Mouse (Mus musculus) frontal cortex, adult 2 months (tissue): ENCODE data around the gene Ndufa10. TPM values are rescaled to one million over a fixed set of nuclear protein-coding genes. Genes with fewer than 3 reads are reported as not detected.
A peak's percentile ranks its signal among the peaks of the same experiment; 100 is the strongest.

Experiments
- DNase-seq, 2 experiments: peaks; one replicate each; pipeline ENCODE4 v3.0.0; 2022; ENCODE audit warnings: low spot score in 1 of 2; ENCODE audit errors: extremely low spot score in 1 of 2
- polyA plus RNA-seq: library from polyadenylated mRNA; depleted of rRNA; stranded (reverse); fragments of >200 nt; gene quantifications from 2 replicates; pipeline ENCODE4 v1.2.3, GENCODE M21; 2012; rRNA removed

The Ndufa10 gene
- polyA plus RNA-seq, 1 experiment: 182 TPM

DNA sequence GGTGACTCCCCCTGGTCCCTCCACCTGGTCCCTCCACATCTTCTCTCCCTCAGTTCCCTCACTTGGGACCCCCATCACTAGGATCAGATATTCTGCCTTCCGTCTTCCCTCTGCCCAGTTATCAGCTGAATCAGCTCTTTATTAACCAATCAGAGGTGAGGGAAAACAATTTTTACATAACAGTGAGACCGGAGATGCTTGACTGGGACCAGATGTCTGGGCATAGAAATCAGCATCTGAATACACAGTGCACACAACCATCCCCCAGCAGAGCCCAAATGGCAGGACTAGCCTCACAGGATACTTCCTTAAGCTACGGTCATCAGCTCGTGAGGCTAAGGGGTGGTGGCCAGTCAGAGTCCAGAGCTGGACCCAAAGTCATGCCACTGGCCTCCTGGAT, 41.6 kb downstream of the Ndufa10 start:
- DNase-seq: no peak

- DNase-seq: no peak
Observed at GRCm38 (mm10) chr1:92431420-92431819, 42.2 kb downstream of the Ndufa10 start.

DNA sequence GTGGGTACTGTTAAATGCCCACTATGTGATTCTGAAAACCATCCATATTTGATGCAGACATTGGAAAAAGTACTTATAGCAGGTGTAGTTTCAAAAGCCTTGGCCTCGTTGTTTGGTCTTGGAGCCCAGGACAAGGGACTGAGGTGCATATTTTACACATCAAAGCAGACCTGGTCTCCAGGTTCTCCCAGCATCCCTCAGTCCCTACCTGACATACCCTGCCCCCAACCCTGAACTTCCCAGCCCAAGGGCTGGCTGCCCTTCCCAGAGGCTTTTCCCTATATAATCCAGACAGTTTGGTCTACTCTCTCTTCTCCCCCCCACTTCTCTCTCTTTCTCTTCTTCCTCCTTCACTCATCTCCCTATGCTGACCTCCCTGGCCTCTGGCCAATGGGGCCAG, 42.7 kb downstream of the Ndufa10 start:
- DNase-seq: no peak

- no peak for DNase-seq
Observed at GRCm38 (mm10) chr1:92424714-92425113, 48.9 kb downstream of the Ndufa10 start.

- DNase-seq: no peak
Observed at GRCm38 (mm10) chr1:92405131-92405530, 68.5 kb downstream of the Ndufa10 start.

DNA sequence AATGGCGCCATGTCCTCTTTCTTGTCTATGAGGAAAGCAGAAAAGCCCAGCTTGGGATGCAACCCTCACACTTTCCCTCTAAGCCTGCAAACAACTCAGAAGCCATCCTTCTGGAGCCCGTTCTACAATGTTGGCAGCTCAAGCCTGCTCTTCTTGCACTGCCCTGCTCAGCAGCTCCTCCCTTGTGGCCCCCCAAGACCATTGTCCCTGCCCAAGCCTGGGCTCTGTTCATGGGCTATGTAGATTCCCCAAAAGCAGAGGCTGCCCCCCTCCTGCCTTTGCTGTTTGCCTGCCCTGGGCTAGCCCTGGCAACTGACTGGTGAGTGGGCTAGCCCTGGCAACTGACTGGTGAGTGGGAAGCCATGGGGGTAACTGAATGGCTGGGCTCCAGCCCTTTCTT, 73.1 kb downstream of the Ndufa10 start:
- DNase-seq: no peak

DNA sequence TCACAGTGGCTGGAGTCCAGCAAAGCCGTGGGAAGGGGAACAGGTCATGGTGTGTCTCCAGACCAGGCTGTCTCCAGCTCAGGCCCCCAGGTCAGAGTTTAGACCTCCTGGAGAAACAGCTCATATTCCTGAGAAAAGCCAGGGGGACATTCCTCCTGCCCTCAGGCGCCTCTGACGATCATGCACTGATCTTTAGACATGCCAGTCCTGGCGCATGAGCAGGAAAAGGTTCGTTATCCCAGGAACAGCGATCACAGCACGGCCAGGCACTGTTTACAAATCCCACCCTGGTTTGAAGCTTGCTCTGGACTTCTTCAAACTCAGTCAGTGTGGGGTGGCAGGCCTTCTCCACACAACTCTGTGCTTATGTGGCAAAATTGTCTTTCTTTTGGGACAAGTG, 75.1 kb downstream of the Ndufa10 start:
- no peak for DNase-seq

DNA sequence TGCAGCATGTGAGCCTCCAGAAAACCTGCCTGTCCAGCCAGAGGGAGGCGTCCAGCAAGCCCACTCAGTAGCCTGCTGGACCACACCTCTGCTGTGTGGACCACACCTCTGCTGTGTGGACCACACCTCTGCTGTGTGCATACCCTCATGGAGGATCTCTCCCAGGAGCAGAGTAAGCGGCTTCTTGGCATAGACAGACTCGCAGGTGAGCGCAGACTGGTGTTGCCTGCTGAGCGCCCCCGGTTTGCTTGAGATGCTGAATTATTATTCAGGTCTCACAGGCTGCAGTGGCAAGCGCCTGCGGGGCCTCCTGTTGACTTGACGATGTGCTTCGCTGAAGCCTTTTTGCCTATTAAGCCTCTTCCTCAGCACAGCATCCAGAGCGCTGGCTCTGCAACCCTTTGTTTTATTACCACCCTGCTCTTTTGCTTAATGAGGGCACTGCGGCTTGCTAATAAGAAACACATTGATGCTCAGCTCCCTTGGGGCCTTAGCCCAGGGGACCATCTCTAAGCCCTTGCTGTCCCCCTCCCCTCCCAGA, 76.1 kb downstream of the Ndufa10 start:
- DNase-seq: no peak

GRCm38 (mm10) chr1:92394279-92394678, 79.4 kb downstream of the Ndufa10 start:
- DNase-seq: no peak

GRCm38 (mm10) chr1:92393166-92393565, 80.5 kb downstream of the Ndufa10 start:
- peak; percentile 39 to 59 for DNase-seq

Other genes starting within 250 kb of the Ndufa10 start
- gene Olfr1416, start 11.3 kb upstream of the Ndufa10 start, polyA plus RNA-seq: not detected in 2 replicates
- gene Olfr1415, start 22.2 kb upstream of the Ndufa10 start, polyA plus RNA-seq: not detected in 2 replicates
- gene Olfr1414, start 44.8 kb upstream of the Ndufa10 start, polyA plus RNA-seq: not detected in 2 replicates
- not detected in 2 replicates for gene Olfr1413, start 97.5 kb upstream of the Ndufa10 start, polyA plus RNA-seq
- not detected in 2 replicates for gene Olfr1412, start 111.9 kb upstream of the Ndufa10 start, polyA plus RNA-seq
- not detected in 2 replicates for gene Olfr1411, start 120.6 kb upstream of the Ndufa10 start, polyA plus RNA-seq
- gene Olfr1410, start 131.9 kb upstream of the Ndufa10 start, polyA plus RNA-seq: not detected in 2 replicates
- 0.06 and 0.10 TPM in 2 replicates for gene Olfr12, start 143.9 kb upstream of the Ndufa10 start, polyA plus RNA-seq
- 329 and 454 TPM in 2 replicates for gene Cops9, start 168.1 kb upstream of the Ndufa10 start, polyA plus RNA-seq
- gene Otos, start 175.0 kb upstream of the Ndufa10 start, polyA plus RNA-seq: 0.23 and 0.28 TPM in 2 replicates